Mouse (Mus musculus): ENCODE data around the gene Klk10. TPM values are rescaled to one million over a fixed set of nuclear protein-coding genes. Genes with fewer than 3 reads are reported as not detected.
A peak's percentile ranks its signal among the peaks of the same experiment; 100 is the strongest.

The Klk10 gene
- polyA plus RNA-seq, 1 experiment from 2014 or later: 0.58 TPM

GRCm38 (mm10) chr7:43777423-43777822 lies 3.4 kb upstream of the Klk10 start:
- Histone ChIP-seq H3K36me3 (no peaks in the 10 kb centered on the region), H3K27me3 (no peaks in the 10 kb centered on the region), H3K4me1 (peaks cover 10% of the 10 kb centered on the region; the same call in 1 of the 2 replicates), H3K27ac (no peak overlapping the region), H3K4me2 (no peak overlapping the region), H3K4me3 (replicated peaks) (no peak overlapping the region), H3K9me3 (replicated peaks) (no peaks in the 10 kb centered on the region), H3K9ac (no peak overlapping the region)
- 86% methylated on average over 12 of the region's 12 CpGs for WGBS
- no peak for ATAC-seq (replicated peaks; ENCODE audit: low FRiP score)

GRCm38 (mm10) chr7:43778176-43778970 lies 2.5 kb upstream of the Klk10 start:
- peaks cover 6% of the 10 kb centered on the region for H3K27me3 ChIP-seq
- no peak overlapping the region for H3K4me3 ChIP-seq (replicated peaks)
- H3K4me1 ChIP-seq: peaks cover 16% of the 10 kb centered on the region
- H3K4me2 ChIP-seq: no peak overlapping the region
- no peaks in the 10 kb centered on the region for H3K36me3 ChIP-seq
- H3K9me3 ChIP-seq (replicated peaks): no peaks in the 10 kb centered on the region
- no peak overlapping the region for H3K27ac ChIP-seq
- WGBS: 92% methylated on average over 10 of the region's 10 CpGs
- H3K9ac ChIP-seq: no peak overlapping the region
- ATAC-seq (replicated peaks; ENCODE audit: low FRiP score): no peak

- 65% methylated on average over 6 of the region's 6 CpGs for WGBS
These were observed 594 bp upstream of the Klk10 start for GRCm38 (mm10) chr7:43780241-43780640.

GRCm38 (mm10) chr7:43781541-43781940 lies 706 bp downstream of the Klk10 start:
- no peak for ATAC-seq (replicated peaks; ENCODE audit: low FRiP score)
- no peak overlapping the region for H3K4me3 ChIP-seq (replicated peaks)
- H3K9me3 ChIP-seq (replicated peaks): no peaks in the 10 kb centered on the region
- no peak overlapping the region for H3K4me2 ChIP-seq
- no peak overlapping the region for H3K9ac ChIP-seq
- H3K4me1 ChIP-seq: peaks cover 13% of the 10 kb centered on the region
- peaks cover 9% of the 10 kb centered on the region for H3K27me3 ChIP-seq
- H3K36me3 ChIP-seq: no peaks in the 10 kb centered on the region
- WGBS: 88% methylated on average over 11 of the region's 11 CpGs
- H3K27ac ChIP-seq: no peak overlapping the region

More at GRCm38 (mm10) chr7:43780241-43780640, 594 bp upstream of the Klk10 start:
- no peaks in the 10 kb centered on the region for H3K36me3 ChIP-seq
- H3K9ac ChIP-seq: no peak overlapping the region
- no peak overlapping the region for H3K4me2 ChIP-seq
- no peaks in the 10 kb centered on the region for H3K9me3 ChIP-seq (replicated peaks)
- peaks cover 13% of the 10 kb centered on the region for H3K4me1 ChIP-seq
- no peak overlapping the region for H3K27ac ChIP-seq
- ATAC-seq (replicated peaks; ENCODE audit: low FRiP score): no peak
- peaks cover 9% of the 10 kb centered on the region for H3K27me3 ChIP-seq
- no peak overlapping the region for H3K4me3 ChIP-seq (replicated peaks)

- Histone ChIP-seq H3K4me3 (replicated peaks) (peak overlapping the region; percentile 35), H3K4me1 (peaks cover 13% of the 10 kb centered on the region), H3K9ac (0 out of 2 replicates have a peak overlapping the region, but pooled peaks have one; percentile 31), H3K36me3 (no peaks in the 10 kb centered on the region), H3K4me2 (peak overlapping the region; percentile 71), H3K27me3 (peaks cover 9% of the 10 kb centered on the region), H3K27ac (no peak overlapping the region), H3K9me3 (replicated peaks) (no peaks in the 10 kb centered on the region)
- WGBS: 6% methylated on average over 36 of the region's 36 CpGs
- ATAC-seq (replicated peaks; ENCODE audit: low FRiP score): peak; percentile 93
These were observed 1.7 kb downstream of the Klk10 start for GRCm38 (mm10) chr7:43782275-43783265.

GRCm38 (mm10) chr7:43785286-43785685 lies 4.5 kb downstream of the Klk10 start:
- peaks cover 13% of the 10 kb centered on the region for H3K4me1 ChIP-seq
- 81% methylated on average over 1 of the region's 1 CpGs for WGBS
- H3K9me3 ChIP-seq (replicated peaks): no peaks in the 10 kb centered on the region
- H3K4me2 ChIP-seq: no peak overlapping the region
- no peak overlapping the region for H3K27ac ChIP-seq
- H3K36me3 ChIP-seq: no peaks in the 10 kb centered on the region
- no peak overlapping the region for H3K9ac ChIP-seq
- H3K4me3 ChIP-seq (replicated peaks): no peak overlapping the region
- H3K27me3 ChIP-seq: peaks cover 9% of the 10 kb centered on the region
- ATAC-seq (replicated peaks; ENCODE audit: low FRiP score): no peak

GRCm38 (mm10) chr7:43788096-43788495 lies 7.3 kb downstream of the Klk10 start:
- Histone ChIP-seq H3K27ac (no peak overlapping the region), H3K27me3 (peaks cover 6% of the 10 kb centered on the region), H3K9me3 (replicated peaks) (no peaks in the 10 kb centered on the region), H3K4me1 (no peaks in the 10 kb centered on the region; the same call in 1 of the 2 replicates), H3K4me2 (no peak overlapping the region), H3K4me3 (replicated peaks) (no peak overlapping the region), H3K9ac (no peak overlapping the region), H3K36me3 (no peaks in the 10 kb centered on the region)
- WGBS: 68% methylated on average over 3 of the region's 3 CpGs
- no peak for ATAC-seq (replicated peaks; ENCODE audit: low FRiP score)

- no peak overlapping the region for H3K4me3 ChIP-seq (replicated peaks)
- H3K36me3 ChIP-seq: no peaks in the 10 kb centered on the region
- H3K9me3 ChIP-seq (replicated peaks): no peaks in the 10 kb centered on the region
- no peak for ATAC-seq (replicated peaks; ENCODE audit: low FRiP score)
- no peaks in the 10 kb centered on the region for H3K27me3 ChIP-seq
- H3K27ac ChIP-seq: no peak overlapping the region
- H3K4me2 ChIP-seq: no peak overlapping the region
- H3K9ac ChIP-seq: no peak overlapping the region
- no peaks in the 10 kb centered on the region for H3K4me1 ChIP-seq
- WGBS: 56% methylated on average over 2 of the region's 2 CpGs
These were observed 8.5 kb downstream of the Klk10 start for GRCm38 (mm10) chr7:43789295-43789694.

- Histone ChIP-seq H3K9ac (no peak within 1 kb of the TSS), H3K4me1 (peaks cover 7% of the 10 kb centered on the region), H3K4me2 (no peak within 1 kb of the TSS), H3K36me3 (no peaks in the 10 kb centered on the region), H3K27me3 (peaks cover 11% of the 10 kb centered on the region), H3K9me3 (replicated peaks) (no peaks in the 10 kb centered on the region), H3K27ac (no peak within 1 kb of the TSS), H3K4me3 (replicated peaks) (no peak within 1 kb of the TSS)
- WGBS: 69% methylated on average over 7 of the region's 7 CpGs
- ATAC-seq (replicated peaks; ENCODE audit: low FRiP score): no peak
These were observed 10.8 kb downstream of the Klk10 start, which contains the start of gene Klk9 for GRCm38 (mm10) chr7:43791591-43791990. Gene Klk9, plus strand, starts transcription at chr7:43791891.

GRCm38 (mm10) chr7:43796355-43796754 lies 15.5 kb downstream of the Klk10 start:
- WGBS: 5% methylated on average over 8 of the region's 8 CpGs

GRCm38 (mm10) chr7:43797333-43797769 lies 16.5 kb downstream of the Klk10 start, which contains the start of gene Klk8:
Gene Klk8, plus strand, starts transcription at chr7:43797577.
- H3K4me1 ChIP-seq: peaks cover 23% of the 10 kb centered on the region
- peak within 1 kb of the TSS; percentile 46 for H3K9ac ChIP-seq
- WGBS: under 1% methylated on average over 28 of the region's 28 CpGs

More at GRCm38 (mm10) chr7:43796355-43796754, 15.5 kb downstream of the Klk10 start:
- Histone ChIP-seq H3K4me3 (replicated peaks) (peak overlapping the region; percentile 60), H3K9ac (peak overlapping the region; percentile 46; the same call in 1 of the 2 replicates), H3K4me1 (peaks cover 23% of the 10 kb centered on the region), H3K9me3 (replicated peaks) (no peaks in the 10 kb centered on the region), H3K27ac (no peak overlapping the region), H3K36me3 (no peaks in the 10 kb centered on the region), H3K4me2 (peak overlapping the region; percentile 90), H3K27me3 (peaks cover 15% of the 10 kb centered on the region)
- ATAC-seq (replicated peaks; ENCODE audit: low FRiP score): 0 out of 2 replicates have a peak, but pooled peaks have one; percentile 3

More at GRCm38 (mm10) chr7:43797333-43797769, 16.5 kb downstream of the Klk10 start, which contains the start of gene Klk8:
- H3K4me2 ChIP-seq: peak within 1 kb of the TSS; percentile 90
- peaks cover 15% of the 10 kb centered on the region for H3K27me3 ChIP-seq
- no peaks in the 10 kb centered on the region for H3K9me3 ChIP-seq (replicated peaks)
- H3K36me3 ChIP-seq: no peaks in the 10 kb centered on the region
- H3K27ac ChIP-seq: no peak within 1 kb of the TSS
- ATAC-seq (replicated peaks; ENCODE audit: low FRiP score): peak; percentile 70
- peak within 1 kb of the TSS; percentile 60 for H3K4me3 ChIP-seq (replicated peaks)
